Mouse (Mus musculus): ENCODE data around the gene Olfr1184. TPM values are rescaled to one million over a fixed set of nuclear protein-coding genes. Genes with fewer than 3 reads are reported as not detected.
"Not testable (repeated sequence)": the region's sequence is repeated elsewhere in the genome, so short reads cannot be mapped to it uniquely, and the experiment has no call there.

Olfr1184 gene
- not detected for total RNA-seq (2021)
- long read RNA-seq, result 0 reads

DNA sequence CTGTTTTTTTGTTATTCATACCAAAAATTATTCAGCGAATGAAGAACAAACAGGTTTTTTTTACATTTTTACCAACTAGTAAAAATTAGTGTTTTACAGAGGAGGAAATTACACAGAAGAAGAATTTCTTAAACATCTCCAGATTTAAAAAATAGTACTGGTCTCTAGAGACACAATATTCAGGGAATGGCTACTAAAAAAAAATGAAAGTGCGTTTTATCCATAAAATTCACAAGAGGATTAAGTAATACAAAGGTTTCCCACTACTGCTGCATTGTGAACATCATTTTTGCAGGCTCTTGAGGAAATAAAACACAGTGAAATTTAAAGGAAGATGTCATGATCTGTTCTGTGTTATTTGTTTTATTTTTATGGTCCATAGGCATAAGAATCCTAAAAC lies at the start of gene Olfr1184:
TSS of gene Olfr1184 (plus strand) at position 301 of the 400 bp plus-strand sequence.
- no peak for DNase-seq (ENCODE audit: low spot score in 2 of 2)

DNA sequence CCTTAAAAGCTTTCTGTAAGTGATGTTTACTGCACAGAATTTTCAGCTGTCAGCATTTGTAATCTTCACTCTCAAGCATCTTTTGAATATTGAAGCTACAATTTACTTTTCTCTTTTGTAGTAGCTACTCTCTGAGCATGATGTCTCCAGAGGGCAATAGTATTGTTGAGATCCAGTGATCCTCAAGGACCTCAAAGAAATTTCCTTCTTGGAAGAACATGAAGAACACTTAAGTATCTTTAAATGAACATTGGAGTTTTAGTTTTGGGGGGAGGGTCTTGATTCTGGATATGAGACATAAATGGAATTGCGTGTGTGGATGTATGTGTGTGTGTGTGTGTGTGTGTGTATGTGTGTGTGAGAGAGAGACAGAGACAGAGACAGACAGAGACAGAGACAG lies 34.4 kb upstream of the Olfr1184 start, which contains the start of gene Gm13757:
TSS of gene Gm13757 (minus strand) at position 101 of the 400 bp plus-strand sequence.
- DNase-seq (ENCODE audit: low spot score in 2 of 2), result no peak

DNA sequence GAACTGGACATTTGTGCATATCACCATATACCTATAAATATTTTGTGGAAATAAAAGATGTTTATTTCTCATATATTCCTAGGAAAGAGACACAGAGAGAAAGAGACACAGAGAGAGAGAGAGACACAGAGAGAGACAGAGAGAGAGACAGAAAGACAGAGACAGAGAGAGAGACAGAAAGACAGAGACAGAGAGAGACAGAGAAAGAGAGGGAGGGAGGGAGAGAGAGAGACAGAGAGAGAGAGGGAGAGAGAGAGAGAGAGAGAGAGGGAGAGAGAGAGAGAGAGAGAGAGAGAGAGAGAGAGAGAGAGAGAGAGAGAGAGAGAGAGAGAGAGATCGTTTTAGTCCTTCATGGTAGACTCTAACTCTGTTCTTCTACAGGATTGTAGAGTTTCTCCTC lies 28.8 kb upstream of the Olfr1184 start, which contains the start of gene Olfr1183:
TSS of gene Olfr1183 (plus strand) at position 301 of the 400 bp plus-strand sequence.
- not testable (repeated sequence) for DNase-seq (ENCODE audit: low spot score in 2 of 2)

DNA sequence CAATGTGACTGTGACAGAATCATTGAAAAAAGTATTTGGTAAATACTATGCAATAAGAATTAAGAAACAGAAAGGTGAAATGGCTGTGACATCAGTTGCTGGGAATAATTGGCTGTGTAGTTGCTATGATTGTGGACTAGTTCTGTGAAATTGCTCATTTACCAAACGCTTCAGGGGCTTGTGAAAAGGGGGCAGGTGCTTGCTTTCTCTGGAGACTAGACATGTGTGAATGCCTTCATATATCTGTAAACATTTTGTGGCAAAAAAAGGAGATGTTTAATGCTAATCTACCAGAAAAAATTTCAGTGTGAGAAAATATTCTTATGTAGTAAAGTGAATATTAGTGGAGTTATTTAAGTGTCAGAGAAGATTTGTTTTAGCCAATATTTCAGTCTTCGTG lies 9.6 kb downstream of the Olfr1184 start, which contains the start of gene Olfr1185-ps1:
TSS of gene Olfr1185-ps1 (plus strand) at position 301 of the 400 bp plus-strand sequence.
- no peak for DNase-seq (ENCODE audit: low spot score in 2 of 2)

DNA sequence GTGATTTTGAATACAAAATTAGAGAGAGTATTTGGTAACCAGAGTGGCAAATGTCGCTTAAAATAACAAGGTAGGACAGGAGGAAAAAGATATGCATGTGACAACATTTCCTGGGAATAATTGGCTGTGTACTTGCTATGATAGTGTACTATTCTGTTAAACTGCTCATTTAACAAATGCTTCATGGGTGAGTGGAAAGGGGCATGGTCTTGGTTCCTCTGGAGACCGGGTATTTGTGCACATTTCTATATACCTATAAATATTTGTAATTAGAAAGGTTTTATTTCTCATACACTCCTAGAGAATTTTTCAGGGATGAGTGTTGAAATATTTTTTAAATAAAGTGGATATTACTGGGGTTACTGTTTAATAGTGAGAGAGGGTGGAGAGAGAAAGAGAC lies 34.9 kb downstream of the Olfr1184 start, which contains the start of gene Olfr1186:
TSS of gene Olfr1186 (plus strand) at position 301 of the 400 bp plus-strand sequence.
- no peak for DNase-seq (ENCODE audit: low spot score in 2 of 2)

DNA sequence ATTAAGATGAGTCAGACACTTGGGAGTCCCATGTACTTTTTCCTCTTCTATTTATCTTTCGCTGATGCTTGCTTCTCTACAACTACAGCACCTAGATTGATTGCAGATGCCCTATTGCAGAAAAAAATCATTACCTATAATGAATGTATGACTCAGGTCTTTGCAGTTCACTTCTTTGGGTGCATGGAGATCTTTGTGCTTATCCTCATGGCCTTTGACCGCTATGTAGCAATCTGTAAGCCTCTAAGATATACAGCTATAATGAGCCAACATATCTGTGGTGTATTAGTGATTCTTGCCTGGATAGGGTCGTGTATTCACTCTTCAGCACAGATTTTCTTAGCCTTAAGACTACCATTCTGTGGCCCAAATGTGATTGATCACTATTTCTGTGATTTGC lies 42.3 kb downstream of the Olfr1184 start:
- no peak for DNase-seq (ENCODE audit: low spot score in 2 of 2)

Other genes starting within 250 kb of the Olfr1184 start
- not detected for gene Olfr1173, start 203.7 kb upstream of the Olfr1184 start, total RNA-seq (2021)
- not detected for gene Olfr1174-ps, start 168.5 kb upstream of the Olfr1184 start, total RNA-seq (2021)
- gene Olfr1175-ps, start 156.4 kb upstream of the Olfr1184 start, total RNA-seq (2021), result not detected
- not detected for gene Olfr1176, start 146.9 kb upstream of the Olfr1184 start, total RNA-seq (2021)
- gene Olfr1177-ps, start 137.1 kb upstream of the Olfr1184 start, total RNA-seq (2021), result not detected
- not detected for gene Olfr1178, start 96.5 kb upstream of the Olfr1184 start, total RNA-seq (2021)
- not detected for gene Olfr1179, start 77.1 kb upstream of the Olfr1184 start, total RNA-seq (2021)
- gene Olfr1180, start 64.4 kb upstream of the Olfr1184 start, total RNA-seq (2021), result not detected
- not detected for gene Olfr1181, start 57.4 kb upstream of the Olfr1184 start, total RNA-seq (2021)
- gene Gm13757, start 34.5 kb upstream of the Olfr1184 start, total RNA-seq (2021), result not detected
- not detected for gene Olfr1183, start 28.7 kb upstream of the Olfr1184 start, total RNA-seq (2021)
- gene Olfr1185-ps1, start 9.7 kb downstream of the Olfr1184 start, total RNA-seq (2021), result not detected
- gene Olfr1186, start 35.0 kb downstream of the Olfr1184 start, total RNA-seq (2021), result not detected
- gene Olfr1188, start 73.3 kb downstream of the Olfr1184 start, total RNA-seq (2021), result not detected
- gene Olfr1189, start 102.9 kb downstream of the Olfr1184 start, total RNA-seq (2021), result not detected
- gene Olfr1191-ps1, start 156.9 kb downstream of the Olfr1184 start, total RNA-seq (2021), result not detected
- not detected for gene Olfr1192-ps1, start 164.9 kb downstream of the Olfr1184 start, total RNA-seq (2021)
- not detected for gene Olfr1193, start 192.0 kb downstream of the Olfr1184 start, total RNA-seq (2021)
- not detected for gene Olfr1195, start 205.6 kb downstream of the Olfr1184 start, total RNA-seq (2021)
- not detected for gene Olfr1196, start 221.0 kb downstream of the Olfr1184 start, total RNA-seq (2021)
- gene Olfr1197, start 248.8 kb downstream of the Olfr1184 start, total RNA-seq (2021), result not detected

All from layer of hippocampus, adult 18-20 months (tissue).